Mouse (Mus musculus): Measurements from ENCODE around the gene Mylip. TPM values are rescaled to one million over a fixed set of nuclear protein-coding genes. Genes with fewer than 3 reads are reported as not detected.

Gene Mylip
- 10 to 100 TPM in 1 of 2 experiments, 1 to 10 TPM in 1; 8.3 to 18.5 TPM for total RNA-seq (2021)
- long read RNA-seq, experiment 1, transcript Mylip-201 (7 exons, 3,065 nt): major isoform, 10 of 11 reads
- long read RNA-seq, experiment 1, partial matches to known transcripts: 1 of 11 reads
- long read RNA-seq, experiment 1, other reads (novel, unspliced or antisense): 0 of 11 reads
- long read RNA-seq, experiment 2, transcript Mylip-201 (7 exons, 3,065 nt): major isoform, 18 of 21 reads
- long read RNA-seq, experiment 2, partial matches to known transcripts: 3 of 21 reads
- long read RNA-seq, experiment 2, other reads (novel, unspliced or antisense): 0 of 21 reads

DNA sequence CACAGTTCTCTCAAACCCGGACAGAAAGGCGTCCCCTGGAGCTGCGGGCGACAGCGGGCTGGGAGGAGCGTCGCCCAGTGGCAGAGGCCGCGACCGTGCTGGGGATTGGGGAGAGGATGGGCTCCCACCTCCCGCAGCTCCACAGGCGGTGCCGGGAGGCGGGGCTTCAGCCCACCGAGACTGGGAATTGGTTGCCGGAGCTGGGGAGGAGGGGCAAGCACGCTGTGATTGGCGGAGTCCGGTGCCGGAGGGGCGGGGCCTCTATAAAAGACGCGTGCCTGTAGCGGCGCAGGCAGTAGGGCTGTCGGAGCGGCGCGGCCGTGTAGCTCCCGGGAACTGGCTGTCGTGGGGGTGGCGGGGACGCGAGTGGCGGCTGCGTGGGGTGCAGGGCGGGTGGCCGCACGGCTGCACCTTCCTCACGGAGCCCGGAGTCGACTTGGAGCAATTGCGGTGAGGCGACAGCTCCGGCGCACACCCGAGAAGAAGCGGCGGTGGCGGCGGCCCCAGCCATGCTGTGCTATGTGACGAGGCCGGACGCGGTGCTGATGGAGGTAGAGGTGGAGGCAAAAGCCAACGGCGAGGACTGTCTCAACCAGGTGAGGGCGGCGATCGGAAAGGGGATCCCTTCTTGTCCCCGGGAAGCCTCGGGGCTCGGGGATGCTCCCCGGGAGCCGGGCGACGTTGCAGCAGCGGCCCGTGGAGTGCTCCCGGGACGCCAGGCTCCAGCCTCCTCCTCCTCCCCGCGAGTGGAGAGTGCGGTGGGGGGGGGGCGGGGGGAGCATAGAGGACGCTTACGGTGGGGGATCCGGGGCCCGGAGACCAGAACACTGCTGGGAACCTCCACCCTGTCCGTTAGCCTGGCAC lies at the start of gene Mylip:
Gene Mylip, plus strand, starts transcription at position 295 of the 864 bp plus-strand sequence.
- Histone ChIP-seq H3K4me3 (peak within 1 kb of the TSS; percentile 97), H3K27ac (peak within 1 kb of the TSS; percentile 96)
- peak; percentile 62 for TF ChIP-seq CTCF (IDR thresholded peaks at IDR 0.05)
- DNase-seq: peak; percentile 100
- intact Hi-C loops (cut with DNase I): loop anchor here (1.0 to 5.0 kb wide), 2 partner anchors 53 to 357 kb away; no protein-coding TSS in a partner anchor

DNA sequence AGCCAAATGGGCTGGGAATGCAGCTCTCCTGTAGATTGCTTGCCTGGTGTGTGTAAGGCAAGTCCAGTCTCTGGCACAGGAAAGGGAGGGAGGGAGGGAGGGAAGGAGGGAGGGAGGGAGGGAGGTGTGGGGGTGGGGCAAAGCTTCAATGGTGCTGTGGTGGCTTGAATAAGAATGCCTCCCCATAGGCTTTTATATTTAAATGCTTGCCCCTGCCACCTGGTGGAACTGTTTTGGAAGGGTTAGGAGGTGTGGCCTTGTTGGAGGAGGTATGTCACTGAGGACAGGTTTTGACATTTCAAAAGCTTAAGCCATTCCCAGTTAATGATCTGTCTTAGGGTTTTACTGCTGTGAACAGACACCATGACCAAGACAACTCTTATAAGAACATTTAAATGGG lies 47.6 kb upstream of the Mylip start:
- no peak overlapping the region for H3K27ac ChIP-seq
- intact Hi-C loops (cut with DNase I): no loop called here
- TF ChIP-seq CTCF (IDR thresholded peaks at IDR 0.05): no peak
- H3K4me3 ChIP-seq: no peak overlapping the region
- no peak for DNase-seq

DNA sequence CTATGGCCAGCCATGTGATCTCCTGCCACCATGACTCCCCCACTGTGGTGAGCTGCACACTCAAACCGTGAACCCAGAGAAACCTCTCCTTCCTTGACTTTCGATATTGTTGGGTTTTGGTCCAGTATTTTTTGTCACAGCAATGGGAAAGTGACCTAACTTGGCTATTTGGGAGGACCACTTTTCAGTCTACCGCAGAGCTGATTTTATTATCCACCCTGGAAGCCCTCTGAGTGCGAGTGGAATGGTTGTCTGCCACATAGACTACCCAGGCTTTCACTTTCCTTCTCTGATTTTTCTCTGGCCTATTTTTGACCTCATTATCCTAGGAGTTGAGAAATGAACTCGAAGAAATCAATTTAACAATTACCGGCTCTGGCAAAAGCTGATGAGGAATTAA lies 46.0 kb upstream of the Mylip start:
- Histone ChIP-seq H3K4me3 (no peak overlapping the region), H3K27ac (no peak overlapping the region)
- no peak for TF ChIP-seq CTCF (IDR thresholded peaks at IDR 0.05)
- DNase-seq: no peak
- intact Hi-C loops (cut with DNase I): no loop called here

DNA sequence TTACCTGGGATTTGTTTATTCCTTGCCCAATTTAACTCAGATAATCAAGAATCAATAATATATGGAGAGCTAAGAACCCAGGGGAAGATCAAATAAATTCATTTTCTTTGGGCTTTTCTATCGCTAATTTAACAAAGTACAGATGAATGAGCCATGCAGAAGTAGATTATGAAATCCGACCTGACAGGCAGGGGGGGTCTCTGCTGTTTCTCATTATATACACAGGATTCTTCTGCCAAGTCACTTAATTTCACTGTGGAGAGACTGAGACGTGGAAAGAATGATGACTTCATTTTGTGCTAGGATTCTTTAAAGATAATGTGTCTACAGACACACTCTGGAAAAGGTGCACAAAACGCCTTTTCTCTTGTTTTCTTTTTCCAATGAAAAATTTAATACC lies 45.6 kb upstream of the Mylip start:
- intact Hi-C loops (cut with DNase I): no loop called here
- DNase-seq: no peak

DNA sequence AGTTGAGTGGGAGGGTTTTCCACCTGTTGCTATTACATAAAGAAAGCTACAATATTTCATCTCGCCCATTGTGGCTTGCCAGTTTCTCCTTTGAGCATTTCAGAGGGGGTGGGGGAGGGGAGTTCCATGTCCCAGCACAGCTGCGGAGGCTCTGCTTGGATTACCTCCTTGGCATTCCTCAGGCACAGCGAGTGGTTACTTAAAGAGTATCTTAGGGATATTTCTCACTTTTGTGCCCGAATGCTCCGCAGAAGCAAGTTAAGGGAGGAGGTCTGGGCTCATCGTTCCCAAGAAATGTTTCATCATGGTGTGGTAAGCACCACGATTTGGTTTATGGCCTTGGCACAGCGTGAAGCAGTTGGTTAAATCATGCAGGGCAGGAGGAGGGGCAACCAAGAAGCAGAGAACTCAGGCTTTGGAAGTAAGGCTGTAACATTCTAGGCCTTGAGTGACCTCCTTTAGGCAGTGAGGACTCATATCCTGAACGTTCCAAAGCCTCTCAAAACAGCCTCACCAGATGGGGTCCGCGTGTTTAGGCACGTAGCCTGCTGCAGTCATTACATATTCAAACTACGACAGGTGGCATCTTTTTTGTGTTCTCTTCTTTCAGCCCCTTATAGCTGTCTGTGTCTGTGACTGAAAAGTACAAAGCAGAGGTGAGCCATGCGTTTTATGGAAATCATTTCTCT lies 43.9 kb upstream of the Mylip start:
- H3K27ac ChIP-seq: peak overlapping the region; percentile 80
- H3K4me3 ChIP-seq: peak overlapping the region; percentile 58
- no peak for TF ChIP-seq CTCF (IDR thresholded peaks at IDR 0.05)
- intact Hi-C loops (cut with DNase I): no loop called here
- peak; percentile 46 for DNase-seq

More for the DNA sequence above, 45.6 kb upstream of the Mylip start:
- TF ChIP-seq CTCF (IDR thresholded peaks at IDR 0.05): no peak
- Histone ChIP-seq H3K4me3 (no peak overlapping the region), H3K27ac (no peak overlapping the region)

DNA sequence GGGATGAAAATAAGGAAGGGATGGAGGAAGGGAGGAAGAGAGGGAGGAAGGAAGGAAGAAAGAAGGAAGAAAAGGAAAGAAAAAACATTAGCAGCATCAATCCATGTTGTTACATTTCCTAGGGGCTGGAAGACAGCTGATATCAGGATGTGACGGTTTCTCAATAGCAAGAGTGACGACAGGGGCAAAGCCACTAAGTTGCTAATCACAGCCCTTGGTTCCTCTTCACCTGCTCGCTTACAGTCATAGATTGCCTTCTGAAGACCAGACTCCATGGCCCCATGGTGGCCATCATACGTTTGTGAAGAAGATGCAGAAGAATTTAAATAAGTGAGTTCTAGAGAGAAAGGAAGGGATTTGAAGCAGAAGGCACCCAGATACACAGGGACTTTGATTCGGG lies 38.1 kb upstream of the Mylip start:
- intact Hi-C loops (cut with DNase I): no loop called here
- Histone ChIP-seq H3K4me3 (no peak overlapping the region), H3K27ac (no peak overlapping the region)
- DNase-seq: no peak
- TF ChIP-seq CTCF (IDR thresholded peaks at IDR 0.05): no peak

DNA sequence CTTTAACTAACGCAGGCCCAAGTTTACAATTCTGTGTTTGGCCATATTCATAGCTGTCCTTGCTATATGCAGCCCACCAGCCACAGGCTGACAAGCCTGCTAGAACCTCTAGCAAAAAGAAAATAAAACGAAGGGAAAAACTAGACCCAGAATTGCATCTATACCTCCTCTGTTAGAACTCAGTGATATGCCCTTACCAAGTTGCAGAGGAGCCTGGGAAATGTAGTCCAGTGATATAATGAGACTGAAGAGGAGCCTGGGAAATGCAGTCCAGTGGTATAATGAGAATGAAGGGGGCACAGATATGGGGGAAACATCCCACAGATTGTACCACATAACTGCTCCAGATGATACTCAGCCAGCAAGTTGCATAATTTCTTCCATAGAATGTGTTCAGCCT lies 34.7 kb upstream of the Mylip start:
- no peak for TF ChIP-seq CTCF (IDR thresholded peaks at IDR 0.05)
- intact Hi-C loops (cut with DNase I): no loop called here
- no peak overlapping the region for H3K4me3 ChIP-seq
- H3K27ac ChIP-seq: no peak overlapping the region
- DNase-seq: no peak

DNA sequence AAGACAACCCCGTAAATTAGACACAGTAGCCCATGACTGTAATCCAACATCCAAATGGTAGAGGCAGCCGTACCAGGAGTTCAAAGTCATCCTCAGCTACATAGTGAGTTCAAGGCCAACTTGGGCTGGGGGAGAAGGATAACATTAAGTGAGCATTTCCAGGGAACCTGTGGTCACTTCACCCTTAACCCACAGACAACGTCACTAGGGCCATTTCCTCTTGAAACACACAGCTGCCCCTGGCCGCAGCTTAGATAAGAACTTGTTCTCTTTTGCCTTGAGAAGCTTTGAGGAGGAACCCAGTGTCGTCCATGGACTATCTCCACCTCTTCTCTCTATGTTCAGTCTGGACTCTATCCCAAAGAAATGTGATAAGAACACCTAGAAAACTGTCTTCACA lies 31.3 kb upstream of the Mylip start:
- Histone ChIP-seq H3K4me3 (no peak overlapping the region), H3K27ac (no peak overlapping the region)
- no peak for DNase-seq
- no peak for TF ChIP-seq CTCF (IDR thresholded peaks at IDR 0.05)
- intact Hi-C loops (cut with DNase I): no loop called here

DNA sequence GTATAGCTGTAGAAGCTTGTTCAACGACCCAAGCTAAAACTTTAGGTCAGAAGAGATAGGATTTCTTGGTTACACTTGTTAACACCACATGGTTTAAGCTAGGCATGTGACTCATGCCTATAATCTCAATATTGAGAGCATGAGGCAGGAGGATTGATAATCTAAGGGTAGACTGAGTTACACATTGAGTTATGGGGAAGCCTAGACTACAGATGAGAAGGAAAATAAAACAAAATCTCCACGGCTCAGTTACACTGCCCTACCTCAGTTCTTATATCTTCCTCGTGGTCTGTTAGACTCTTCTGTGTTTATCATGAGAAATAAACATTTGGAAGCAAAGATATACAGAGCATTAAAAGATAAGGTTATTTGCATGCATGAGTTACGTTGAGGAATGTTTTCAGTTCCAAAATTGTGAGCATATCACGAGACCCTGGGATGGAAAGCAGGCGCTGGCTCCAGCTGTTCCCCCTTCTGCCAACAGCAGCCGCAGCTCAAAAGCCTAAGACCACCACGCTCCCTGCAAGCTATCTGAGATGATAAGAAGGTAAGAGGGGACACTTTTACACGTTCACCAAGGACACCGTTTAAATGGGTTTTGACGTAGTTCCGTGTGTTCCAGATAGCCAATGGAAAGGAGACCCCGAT lies 30.7 kb upstream of the Mylip start:
- no peak for DNase-seq
- TF ChIP-seq CTCF (IDR thresholded peaks at IDR 0.05): no peak

DNA sequence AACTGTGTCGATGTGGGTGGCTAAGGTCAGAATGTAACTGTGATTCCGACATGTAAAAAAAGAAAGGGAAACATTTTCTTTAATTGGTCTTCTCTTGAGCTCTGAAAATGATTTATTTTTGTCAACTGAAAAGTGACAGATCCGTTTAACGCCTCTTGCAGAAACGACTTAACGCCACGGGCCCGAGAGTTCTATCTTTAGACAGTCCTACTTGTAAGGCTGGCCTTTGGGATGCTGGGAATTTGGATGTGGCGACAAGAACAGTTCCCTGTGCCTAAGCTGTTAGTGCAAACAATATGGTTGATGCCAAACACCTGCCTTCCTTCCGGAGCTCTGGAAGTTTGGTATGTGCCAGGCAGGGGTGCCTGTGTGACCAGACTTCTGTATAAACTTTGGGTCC lies 23.8 kb upstream of the Mylip start:
- intact Hi-C loops (cut with DNase I): no loop called here
- no peak overlapping the region for H3K27ac ChIP-seq
- no peak for TF ChIP-seq CTCF (IDR thresholded peaks at IDR 0.05)
- no peak overlapping the region for H3K4me3 ChIP-seq
- DNase-seq: no peak

More for the DNA sequence above, 30.7 kb upstream of the Mylip start:
- Histone ChIP-seq H3K4me3 (no peak overlapping the region), H3K27ac (no peak overlapping the region)
- intact Hi-C loops (cut with DNase I): no loop called here

DNA sequence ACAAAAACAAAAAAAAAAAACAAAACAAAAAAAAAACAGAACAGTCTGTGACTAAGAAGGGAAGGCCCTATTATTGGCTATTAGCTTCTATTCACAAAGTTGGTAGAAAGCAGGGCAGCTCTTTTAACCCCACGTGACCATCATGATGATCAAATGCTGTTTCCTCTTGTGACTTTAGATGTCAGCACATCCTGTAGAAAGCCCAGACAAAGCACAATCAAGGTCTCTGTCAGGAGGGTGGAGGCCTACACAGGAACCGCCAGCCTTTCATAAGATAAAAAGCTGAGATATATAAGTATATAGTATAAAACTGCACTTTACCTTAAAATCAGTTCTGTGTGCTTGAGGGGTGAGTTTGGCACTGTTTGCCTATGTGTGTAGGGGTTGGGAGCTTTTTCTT lies 17.9 kb upstream of the Mylip start:
- Histone ChIP-seq H3K4me3 (no peak overlapping the region), H3K27ac (no peak overlapping the region)
- DNase-seq: no peak
- intact Hi-C loops (cut with DNase I): no loop called here
- TF ChIP-seq CTCF (IDR thresholded peaks at IDR 0.05): no peak

DNA sequence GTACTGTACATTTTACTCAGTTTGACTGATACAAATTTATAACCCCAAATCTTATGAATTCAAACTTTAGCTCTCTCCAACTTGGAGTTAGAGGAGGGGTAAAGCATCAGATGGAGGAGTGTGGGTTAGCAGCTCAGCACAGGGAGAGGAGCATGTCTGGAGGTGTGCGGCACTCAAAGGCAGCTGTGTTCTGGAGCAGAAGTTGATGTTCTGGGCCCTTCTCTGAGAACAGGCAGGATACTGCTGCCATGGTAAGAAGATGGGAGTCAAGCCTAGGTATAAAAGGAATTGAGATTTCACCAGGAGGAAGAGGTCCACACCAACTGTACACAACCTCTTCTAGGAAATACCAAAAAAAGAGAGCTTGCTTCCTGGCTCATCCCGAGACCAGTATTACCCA lies 17.1 kb upstream of the Mylip start:
- no peak overlapping the region for H3K27ac ChIP-seq
- intact Hi-C loops (cut with DNase I): no loop called here
- no peak overlapping the region for H3K4me3 ChIP-seq
- DNase-seq: no peak
- TF ChIP-seq CTCF (IDR thresholded peaks at IDR 0.05): no peak
